Mouse (Mus musculus): ENCODE measurements around the gene Cacna2d4.

DNA sequence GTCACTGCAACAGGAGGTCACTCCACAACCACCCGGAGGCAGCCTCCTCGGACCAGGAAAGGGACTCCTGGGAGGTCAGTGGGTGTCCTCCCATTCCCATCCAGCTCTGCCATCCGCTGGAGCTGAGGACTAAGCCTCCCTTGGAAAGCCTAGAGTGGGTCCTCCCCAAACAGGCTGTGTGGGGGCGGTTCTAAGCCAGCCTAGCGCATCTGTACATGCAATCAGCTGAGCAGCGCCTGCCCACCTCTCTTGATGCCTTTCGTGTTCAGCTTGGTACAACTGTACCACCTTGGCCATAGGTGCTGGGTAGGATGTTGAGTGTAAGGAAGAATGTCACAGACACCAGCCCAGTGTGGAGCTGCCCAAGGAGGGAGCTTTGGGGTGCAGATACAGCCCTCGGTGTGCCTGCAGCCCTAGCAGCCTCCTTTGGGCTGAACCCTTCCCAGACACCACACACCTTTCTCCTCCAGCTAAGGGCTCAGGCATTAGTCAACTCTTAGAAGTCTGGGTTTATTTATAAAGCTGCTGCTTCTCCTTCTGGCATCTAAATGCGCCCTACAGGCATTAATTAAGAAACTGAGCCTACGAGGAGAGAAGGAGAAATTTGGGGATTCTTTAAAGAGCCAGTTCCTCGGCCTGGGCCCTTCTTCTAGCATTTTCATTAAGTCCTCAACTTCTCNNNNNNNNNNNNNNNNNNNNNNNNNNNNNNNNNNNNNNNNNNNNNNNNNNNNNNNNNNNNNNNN lies 7.3 kb upstream of the Cacna2d4 start:
- TF ChIP-seq CTCF (IDR thresholded peaks at IDR 0.05; ENCODE audit: low read depth, low read length) (no peak), POLR2AphosphoS5 (IDR thresholded peaks at IDR 0.05; ENCODE audit: insufficient replicate concordance, low read depth, low read length) (no peak), GATA1 (IDR thresholded peaks at IDR 0.05; ENCODE audit: borderline replicate concordance, low read length) (no peak), TAL1 (conservative IDR thresholded peaks at IDR 0.05; ENCODE audit: low read depth, low read length) (no peak), GATA2 (IDR thresholded peaks at IDR 0.05; ENCODE audit: borderline replicate concordance, low read depth, low read length) (no peak)

Measured in G1E (cell line).